Mouse (Mus musculus): ENCODE results near the gene Pdpn. TPM values are rescaled to one million over a fixed set of nuclear protein-coding genes. Genes with fewer than 3 reads are reported as not detected.

Gene Pdpn
- polyA plus RNA-seq, 1 experiment from 2014 or later = 48.7 TPM

DNA sequence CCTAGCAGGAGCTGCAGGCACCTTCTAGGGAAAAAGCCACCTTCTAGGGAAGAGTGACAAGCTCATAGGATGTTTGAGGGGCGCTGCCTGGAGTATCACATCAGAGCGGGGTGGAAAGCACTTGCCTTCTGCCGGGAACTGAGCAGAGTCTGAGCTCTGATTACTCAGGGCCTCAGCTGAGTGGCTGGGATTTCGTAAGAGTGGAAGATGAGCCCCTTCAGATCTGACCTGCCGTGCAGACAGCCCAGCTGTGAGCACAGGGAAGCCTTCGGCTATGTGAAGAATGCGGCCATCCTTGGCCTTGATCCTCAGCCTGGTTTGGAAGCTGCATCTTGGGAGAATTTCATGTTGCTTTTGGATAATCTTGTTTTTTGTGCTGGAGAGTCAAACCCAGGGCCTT is 10.5 kb downstream of the Pdpn start:
- Histone ChIP-seq H3K27me3 (ENCODE audit: control insufficient read depth, insufficient read depth, low read length) (no peaks in the 10 kb centered on the region), H3K4me2 (replicated peaks; ENCODE audit: low read depth, low read length) (no peak overlapping the region), H3K4me3 (ENCODE audit: low read length) (no peak overlapping the region), H3K36me3 (ENCODE audit: control insufficient read depth, insufficient read depth, low read length) (peaks cover 2% of the 10 kb centered on the region; the same call in 1 of the 2 replicates), H3K27ac (ENCODE audit: low read depth, low read length) (no peak overlapping the region), H3K9me3 (ENCODE audit: control insufficient read depth, low read length) (0 out of 2 replicates have a peak, but pooled peaks cover 2% of the 10 kb centered on the region), H3K4me1 (ENCODE audit: control insufficient read depth, insufficient read depth, low read length) (peaks cover 11% of the 10 kb centered on the region; the same call in 1 of the 2 replicates), H3K9ac (ENCODE audit: low read depth, low read length) (no peak overlapping the region)
- WGBS = 24% methylated on average over 7 of the region's 7 CpGs
- peak; percentile 50 for ATAC-seq (ENCODE audit: low FRiP score, low TSS enrichment)

DNA sequence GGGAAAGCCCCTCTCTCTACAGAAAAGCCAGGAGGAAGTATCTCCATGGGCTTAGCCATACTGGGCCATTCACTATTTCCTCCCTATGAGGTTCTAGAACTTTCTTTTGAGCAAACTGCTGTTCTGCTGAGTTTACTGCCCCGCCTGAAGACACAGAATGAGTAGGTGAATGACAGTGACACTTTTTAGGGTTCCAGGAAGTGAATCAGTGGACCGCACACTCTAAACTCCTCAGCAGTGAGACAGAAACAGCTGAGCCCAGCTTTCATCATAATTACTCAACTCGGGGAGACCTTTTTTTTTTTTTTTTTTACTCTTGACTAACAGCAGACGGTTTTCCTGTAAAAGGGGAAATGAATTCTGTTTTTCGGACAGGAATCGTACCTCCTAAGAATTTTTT is 10.9 kb downstream of the Pdpn start:
- Histone ChIP-seq H3K4me3 (ENCODE audit: low read length) (no peak overlapping the region), H3K27ac (ENCODE audit: low read depth, low read length) (no peak overlapping the region), H3K27me3 (ENCODE audit: control insufficient read depth, insufficient read depth, low read length) (no peaks in the 10 kb centered on the region), H3K9me3 (ENCODE audit: control insufficient read depth, low read length) (0 out of 2 replicates have a peak, but pooled peaks cover 2% of the 10 kb centered on the region), H3K36me3 (ENCODE audit: control insufficient read depth, insufficient read depth, low read length) (peaks cover 2% of the 10 kb centered on the region; the same call in 1 of the 2 replicates), H3K9ac (ENCODE audit: low read depth, low read length) (no peak overlapping the region), H3K4me2 (replicated peaks; ENCODE audit: low read depth, low read length) (no peak overlapping the region), H3K4me1 (ENCODE audit: control insufficient read depth, insufficient read depth, low read length) (peaks cover 11% of the 10 kb centered on the region; the same call in 1 of the 2 replicates)
- ATAC-seq (ENCODE audit: low FRiP score, low TSS enrichment) = no peak
- 43% methylated on average over 6 of the region's 6 CpGs for WGBS

DNA sequence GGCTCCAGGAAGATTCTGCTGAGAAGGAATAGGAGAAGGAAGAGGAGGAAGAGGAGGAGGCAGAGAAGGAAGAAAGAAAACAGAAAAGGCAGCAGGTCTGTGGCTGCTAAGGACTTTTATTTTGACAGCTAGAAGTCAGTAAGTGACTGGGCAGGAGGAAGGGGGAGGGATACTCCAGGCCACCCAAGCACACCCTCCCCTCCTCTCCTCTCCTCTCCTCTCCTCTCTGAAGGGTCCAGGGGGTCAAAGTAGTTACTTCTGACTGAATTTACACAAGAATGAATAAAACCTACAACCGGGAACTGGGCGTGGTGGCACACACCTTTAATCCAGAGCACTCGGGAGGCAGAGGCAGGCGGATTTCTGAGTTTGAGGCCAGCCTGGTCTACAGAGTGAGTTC is 12.3 kb downstream of the Pdpn start:
- Histone ChIP-seq H3K27ac (ENCODE audit: low read depth, low read length) (no peak overlapping the region), H3K4me1 (ENCODE audit: control insufficient read depth, insufficient read depth, low read length) (peaks cover 11% of the 10 kb centered on the region; the same call in 1 of the 2 replicates), H3K36me3 (ENCODE audit: control insufficient read depth, insufficient read depth, low read length) (no peaks in the 10 kb centered on the region), H3K4me3 (ENCODE audit: low read length) (no peak overlapping the region), H3K4me2 (replicated peaks; ENCODE audit: low read depth, low read length) (no peak overlapping the region), H3K9ac (ENCODE audit: low read depth, low read length) (no peak overlapping the region), H3K27me3 (ENCODE audit: control insufficient read depth, insufficient read depth, low read length) (no peaks in the 10 kb centered on the region), H3K9me3 (ENCODE audit: control insufficient read depth, low read length) (no peaks in the 10 kb centered on the region)
- WGBS = 47% methylated on average over 4 of the region's 4 CpGs
- peak; percentile 81 for ATAC-seq (ENCODE audit: low FRiP score, low TSS enrichment)

DNA sequence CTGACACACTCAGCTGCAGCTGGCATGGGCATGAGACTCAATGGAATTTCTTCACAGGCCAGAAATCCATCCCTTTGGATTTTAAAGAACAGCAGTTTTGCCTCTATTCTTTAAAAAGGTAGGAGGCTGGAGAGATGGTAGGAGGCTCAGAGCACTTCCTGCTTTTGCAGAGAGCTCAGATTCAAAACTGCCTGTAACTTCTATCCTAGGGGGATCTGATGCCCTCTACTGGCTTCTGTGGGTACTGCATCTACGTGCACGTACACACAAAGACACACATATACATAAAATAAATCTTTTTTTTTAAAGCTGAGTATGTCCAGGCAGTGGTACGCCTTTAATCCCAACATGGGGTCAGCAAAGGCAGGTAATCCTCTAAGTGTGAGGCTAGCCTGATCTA is 19.2 kb downstream of the Pdpn start:
- no peak overlapping the region for H3K9ac ChIP-seq (ENCODE audit: low read depth, low read length)
- 81% methylated on average over 3 of the region's 3 CpGs for WGBS
- H3K27ac ChIP-seq (ENCODE audit: low read depth, low read length) = no peak overlapping the region
- no peaks in the 10 kb centered on the region; the same call in none of the 2 replicates for H3K4me1 ChIP-seq (ENCODE audit: control insufficient read depth, insufficient read depth, low read length)
- no peaks in the 10 kb centered on the region; the same call in 1 of the 2 replicates for H3K36me3 ChIP-seq (ENCODE audit: control insufficient read depth, insufficient read depth, low read length)
- H3K4me2 ChIP-seq (replicated peaks; ENCODE audit: low read depth, low read length) = no peak overlapping the region
- no peaks in the 10 kb centered on the region for H3K9me3 ChIP-seq (ENCODE audit: control insufficient read depth, low read length)
- H3K4me3 ChIP-seq (ENCODE audit: low read length) = no peak overlapping the region
- no peak for ATAC-seq (ENCODE audit: low FRiP score, low TSS enrichment)
- H3K27me3 ChIP-seq (ENCODE audit: control insufficient read depth, insufficient read depth, low read length) = no peaks in the 10 kb centered on the region

DNA sequence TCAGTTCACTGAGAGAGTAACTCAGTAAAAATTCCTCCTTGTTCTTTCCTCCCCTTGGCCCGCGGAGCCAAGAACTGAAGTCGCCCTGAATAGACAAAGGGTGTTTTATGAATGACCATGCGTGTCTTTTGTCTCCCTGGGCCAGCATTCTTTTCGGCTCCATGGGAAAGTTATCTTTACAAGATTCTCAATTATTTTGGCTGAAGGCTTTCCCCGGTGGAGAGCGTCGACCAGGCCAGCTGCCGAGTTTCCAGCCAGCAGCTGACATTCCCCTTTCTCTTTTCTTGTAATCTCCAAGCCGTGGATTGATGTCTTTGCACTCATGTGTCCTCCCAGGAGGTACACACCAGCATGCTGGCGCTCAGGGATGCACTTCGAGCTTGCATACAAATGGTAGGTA is 19.7 kb downstream of the Pdpn start:
- H3K4me3 ChIP-seq (ENCODE audit: low read length) = no peak overlapping the region
- H3K4me2 ChIP-seq (replicated peaks; ENCODE audit: low read depth, low read length) = no peak overlapping the region
- no peaks in the 10 kb centered on the region; the same call in 1 of the 2 replicates for H3K36me3 ChIP-seq (ENCODE audit: control insufficient read depth, insufficient read depth, low read length)
- H3K27ac ChIP-seq (ENCODE audit: low read depth, low read length) = no peak overlapping the region; the same call in 1 of the 2 replicates
- H3K9me3 ChIP-seq (ENCODE audit: control insufficient read depth, low read length) = no peaks in the 10 kb centered on the region
- no peaks in the 10 kb centered on the region; the same call in none of the 2 replicates for H3K4me1 ChIP-seq (ENCODE audit: control insufficient read depth, insufficient read depth, low read length)
- 63% methylated on average over 12 of the region's 12 CpGs for WGBS
- no peak for ATAC-seq (ENCODE audit: low FRiP score, low TSS enrichment)
- no peak overlapping the region for H3K9ac ChIP-seq (ENCODE audit: low read depth, low read length)
- H3K27me3 ChIP-seq (ENCODE audit: control insufficient read depth, insufficient read depth, low read length) = no peaks in the 10 kb centered on the region

DNA sequence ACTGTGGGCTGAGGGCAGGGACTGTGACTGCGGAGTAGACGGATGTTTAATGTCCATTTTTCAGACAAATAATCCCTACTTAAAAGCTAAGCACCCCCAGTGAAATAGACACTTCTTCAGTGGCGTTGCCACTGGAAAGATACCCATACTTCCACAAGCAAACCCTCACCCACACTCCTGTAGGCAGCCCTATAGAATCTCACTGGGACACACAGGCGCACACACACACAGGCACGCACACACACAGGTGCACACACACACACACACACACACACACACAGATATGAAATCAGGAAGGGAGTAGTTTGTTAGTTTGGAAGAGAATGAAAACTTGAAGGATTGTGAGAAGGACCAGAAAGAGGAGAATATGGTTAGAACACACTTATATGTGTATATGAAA is 20.3 kb downstream of the Pdpn start:
- no peaks in the 10 kb centered on the region; the same call in 1 of the 2 replicates for H3K36me3 ChIP-seq (ENCODE audit: control insufficient read depth, insufficient read depth, low read length)
- H3K9me3 ChIP-seq (ENCODE audit: control insufficient read depth, low read length) = no peaks in the 10 kb centered on the region
- H3K27me3 ChIP-seq (ENCODE audit: control insufficient read depth, insufficient read depth, low read length) = no peaks in the 10 kb centered on the region
- no peak for ATAC-seq (ENCODE audit: low FRiP score, low TSS enrichment)
- H3K4me1 ChIP-seq (ENCODE audit: control insufficient read depth, insufficient read depth, low read length) = no peaks in the 10 kb centered on the region; the same call in none of the 2 replicates
- H3K4me2 ChIP-seq (replicated peaks; ENCODE audit: low read depth, low read length) = no peak overlapping the region
- no peak overlapping the region for H3K4me3 ChIP-seq (ENCODE audit: low read length)
- H3K27ac ChIP-seq (ENCODE audit: low read depth, low read length) = no peak overlapping the region
- WGBS = 86% methylated on average over 5 of the region's 5 CpGs
- no peak overlapping the region for H3K9ac ChIP-seq (ENCODE audit: low read depth, low read length)

DNA sequence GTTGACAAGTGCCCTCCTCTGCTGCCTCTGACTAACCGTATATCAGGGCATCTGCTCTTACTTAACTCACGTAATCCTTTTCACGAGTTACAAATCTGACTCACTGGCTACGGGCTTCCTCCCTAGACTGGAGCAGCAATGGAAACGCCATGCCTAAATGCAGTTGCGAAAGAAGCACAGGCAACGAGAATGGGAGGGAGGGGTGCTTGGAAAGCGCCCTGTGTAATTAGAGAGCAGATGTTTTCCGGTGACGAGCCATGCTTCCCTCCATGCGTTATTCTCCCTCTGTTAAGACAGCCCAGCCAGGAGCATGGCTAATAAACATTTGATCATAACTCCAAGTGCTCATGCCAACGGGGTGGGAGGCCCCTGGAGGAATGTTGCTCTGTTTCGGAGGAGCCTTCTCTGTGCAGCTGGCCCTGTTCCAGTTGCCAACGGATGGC is 20.9 kb downstream of the Pdpn start:
- no peak overlapping the region for H3K9ac ChIP-seq (ENCODE audit: low read depth, low read length)
- ATAC-seq (ENCODE audit: low FRiP score, low TSS enrichment) = no peak
- WGBS = 34% methylated on average over 14 of the region's 14 CpGs
- no peak overlapping the region for H3K4me2 ChIP-seq (replicated peaks; ENCODE audit: low read depth, low read length)
- H3K9me3 ChIP-seq (ENCODE audit: control insufficient read depth, low read length) = no peaks in the 10 kb centered on the region
- H3K27me3 ChIP-seq (ENCODE audit: control insufficient read depth, insufficient read depth, low read length) = no peaks in the 10 kb centered on the region
- no peak overlapping the region for H3K4me3 ChIP-seq (ENCODE audit: low read length)
- no peaks in the 10 kb centered on the region; the same call in 1 of the 2 replicates for H3K36me3 ChIP-seq (ENCODE audit: control insufficient read depth, insufficient read depth, low read length)
- H3K27ac ChIP-seq (ENCODE audit: low read depth, low read length) = no peak overlapping the region
- no peaks in the 10 kb centered on the region; the same call in 1 of the 2 replicates for H3K4me1 ChIP-seq (ENCODE audit: control insufficient read depth, insufficient read depth, low read length)

DNA sequence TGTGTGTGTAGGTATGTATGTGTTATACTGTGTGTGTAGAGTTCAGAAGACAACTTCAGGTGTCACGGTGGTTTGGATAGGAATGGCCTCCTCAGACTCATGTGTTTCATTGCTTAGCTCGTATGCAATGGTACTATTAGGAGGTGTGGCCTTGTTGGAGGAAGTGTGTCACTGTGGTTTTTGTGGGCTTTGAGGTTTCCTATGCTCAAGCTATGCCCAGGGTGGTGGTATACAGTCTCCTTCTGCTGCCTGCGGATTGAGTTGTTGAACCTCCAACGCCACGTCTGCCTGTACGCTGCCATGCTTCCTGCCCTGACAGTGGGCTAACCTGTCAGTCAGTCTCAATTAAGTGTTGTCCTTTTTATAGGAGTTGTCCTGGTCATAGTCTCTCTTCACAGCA is 22.0 kb downstream of the Pdpn start:
- no peak overlapping the region for H3K27ac ChIP-seq (ENCODE audit: low read depth, low read length)
- H3K4me1 ChIP-seq (ENCODE audit: control insufficient read depth, insufficient read depth, low read length) = no peaks in the 10 kb centered on the region; the same call in 1 of the 2 replicates
- H3K36me3 ChIP-seq (ENCODE audit: control insufficient read depth, insufficient read depth, low read length) = no peaks in the 10 kb centered on the region; the same call in 1 of the 2 replicates
- H3K9ac ChIP-seq (ENCODE audit: low read depth, low read length) = no peak overlapping the region
- no peaks in the 10 kb centered on the region for H3K27me3 ChIP-seq (ENCODE audit: control insufficient read depth, insufficient read depth, low read length)
- 92% methylated on average over 6 of the region's 6 CpGs for WGBS
- no peak overlapping the region for H3K4me2 ChIP-seq (replicated peaks; ENCODE audit: low read depth, low read length)
- no peak for ATAC-seq (ENCODE audit: low FRiP score, low TSS enrichment)
- no peak overlapping the region for H3K4me3 ChIP-seq (ENCODE audit: low read length)
- no peaks in the 10 kb centered on the region for H3K9me3 ChIP-seq (ENCODE audit: control insufficient read depth, low read length)

DNA sequence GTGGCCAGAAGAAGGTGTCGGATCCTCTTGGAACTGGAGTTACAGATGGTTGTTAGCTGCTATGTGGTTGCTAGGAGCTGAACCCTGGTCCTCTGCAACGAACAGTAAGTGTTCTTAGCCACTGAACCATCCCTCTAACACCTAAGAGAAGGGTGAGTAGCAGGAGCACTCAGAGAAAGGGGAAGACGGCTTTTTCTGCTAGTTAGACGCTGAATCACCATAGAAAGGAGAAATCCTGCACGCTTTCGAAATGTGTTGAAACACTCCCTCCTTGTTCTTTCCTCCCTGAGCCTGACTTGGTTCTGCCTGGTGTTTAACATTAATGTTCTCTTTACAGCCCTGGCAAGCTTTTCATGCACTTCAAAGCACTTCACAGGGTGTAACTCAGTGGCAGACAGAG is 27.8 kb downstream of the Pdpn start:
- no peak overlapping the region for H3K4me2 ChIP-seq (replicated peaks; ENCODE audit: low read depth, low read length)

More for the DNA sequence above, 27.8 kb downstream of the Pdpn start:
- H3K4me1 ChIP-seq (ENCODE audit: control insufficient read depth, insufficient read depth, low read length) = no peaks in the 10 kb centered on the region
- no peak overlapping the region for H3K9ac ChIP-seq (ENCODE audit: low read depth, low read length)
- H3K27ac ChIP-seq (ENCODE audit: low read depth, low read length) = no peak overlapping the region
- H3K4me3 ChIP-seq (ENCODE audit: low read length) = no peak overlapping the region
- H3K9me3 ChIP-seq (ENCODE audit: control insufficient read depth, low read length) = no peaks in the 10 kb centered on the region
- no peaks in the 10 kb centered on the region for H3K27me3 ChIP-seq (ENCODE audit: control insufficient read depth, insufficient read depth, low read length)
- peaks cover 6% of the 10 kb centered on the region; the same call in 1 of the 2 replicates for H3K36me3 ChIP-seq (ENCODE audit: control insufficient read depth, insufficient read depth, low read length)
- no peak for ATAC-seq (ENCODE audit: low FRiP score, low TSS enrichment)
- WGBS = 83% methylated on average over 6 of the region's 6 CpGs
